Mouse (Mus musculus) lung, embryonic 14.5 days (tissue): Measurements from ENCODE around the gene Klhl29. TPM values are rescaled to one million over a fixed set of nuclear protein-coding genes. Genes with fewer than 3 reads are reported as not detected.

Source experiments
- ATAC-seq: fragments of 200-750 bp; cut with Nextera tagmentation; 2 replicates; pipeline ENCODE4 v1.8.0; 2017; ENCODE audit warnings: mild to moderate bottlenecking, moderate TSS enrichment, moderate library complexity; ENCODE audit not compliant: insufficient read depth
- DNase-seq: peaks from one replicate; pipeline ENCODE4 v3.0.0-alpha.2; 2015
- H3K27ac ChIP-seq: fragments of 300-500 bp; sonication (generic); 2 replicates; pipeline ENCODE4 v1.5.1; 2014; ENCODE audit warnings: low read depth, mild to moderate bottlenecking, moderate library complexity
- H3K27me3 ChIP-seq: fragments of 300-500 bp; sonication (generic); 2 replicates; pipeline ENCODE4 v1.6.1; 2014; ENCODE audit warnings: low read length, control low read depth; ENCODE audit not compliant: insufficient read depth
- H3K36me3 ChIP-seq: fragments of 300-500 bp; sonication (generic); 2 replicates; pipeline ENCODE4 v1.6.1; 2014; ENCODE audit warnings: control low read depth; ENCODE audit not compliant: insufficient read depth
- H3K4me1 ChIP-seq: fragments of 300-500 bp; sonication (generic); 2 replicates; pipeline ENCODE4 v1.6.1; 2014; ENCODE audit warnings: antibody characterized with exemption, control low read depth; ENCODE audit not compliant: insufficient read depth
- H3K4me2 ChIP-seq: fragments of 300-500 bp; sonication (generic); 2 replicates; pipeline ENCODE4 v1.6.1; 2014; ENCODE audit warnings: mild to moderate bottlenecking
- H3K4me3 ChIP-seq: fragments of 300-500 bp; sonication (generic); 2 replicates; pipeline ENCODE4 v1.5.1; 2014; ENCODE audit warnings: low read depth, low read length
- H3K9ac ChIP-seq: fragments of 300-500 bp; sonication (generic); 2 replicates; pipeline ENCODE4 v1.6.1; 2014
- H3K9me3 ChIP-seq: fragments of 300-500 bp; sonication (generic); 2 replicates; pipeline ENCODE4 v1.6.1; 2016; ENCODE audit warnings: low read depth, low read length, control low read depth
- CTCF ChIP-seq: IDR thresholded peaks from 2 replicates; pipeline ENCODE4 v1.5.1; 2016; ENCODE audit warnings: antibody characterized with exemption, low read depth
- WGBS: fragments of 180-500 bp; shearing (Covaris S2); extraction: QIAGEN DNeasy Blood & Tissue Kit; methylation state at CpG from one replicate; pipeline ENCODE4 v1.1.7; 2014; 5-methylcytosine and 5-hydroxymethylcytosine counted together
- polyA plus RNA-seq: library from polyadenylated mRNA; unstranded; fragments of >200 nt; fragmentation: Nextera tagmentation; extraction: Ambion mirVana; gene quantifications from 2 replicates; pipeline ENCODE4 v1.2.1, GENCODE M21; 2014

Klhl29 gene
- polyA plus RNA-seq, 1 experiment from 2014 or later: 1.2 TPM

GRCm38 (mm10) chr12:5279873-5280272 lies 95.6 kb downstream of the Klhl29 start:
- H3K4me1 ChIP-seq: peaks cover 16% of the 10 kb centered on the region
- peak; percentile 37 for DNase-seq
- no peaks in the 10 kb centered on the region for H3K36me3 ChIP-seq
- ATAC-seq: no peak
- 29% methylated on average over 1 of the region's 1 CpGs for WGBS
- TF ChIP-seq CTCF: no peak
- no peaks in the 10 kb centered on the region for H3K27me3 ChIP-seq
- H3K4me2 ChIP-seq: no peak overlapping the region
- no peak overlapping the region for H3K27ac ChIP-seq
- H3K4me3 ChIP-seq: no peak overlapping the region
- H3K9me3 ChIP-seq: no peaks in the 10 kb centered on the region
- no peak overlapping the region for H3K9ac ChIP-seq

GRCm38 (mm10) chr12:5277028-5277427 lies 98.5 kb downstream of the Klhl29 start:
- 0 out of 2 replicates have a peak overlapping the region, but pooled peaks have one; percentile 4 for H3K4me2 ChIP-seq
- TF ChIP-seq CTCF: no peak
- peak overlapping the region; percentile 70; the same call in 1 of the 2 replicates for H3K27ac ChIP-seq
- WGBS: 41% methylated on average over 9 of the region's 9 CpGs
- no peaks in the 10 kb centered on the region for H3K9me3 ChIP-seq
- peaks cover 29% of the 10 kb centered on the region for H3K4me1 ChIP-seq
- peak; percentile 42 for ATAC-seq
- H3K36me3 ChIP-seq: no peaks in the 10 kb centered on the region
- no peaks in the 10 kb centered on the region for H3K27me3 ChIP-seq
- no peak overlapping the region for H3K4me3 ChIP-seq
- no peak overlapping the region for H3K9ac ChIP-seq
- DNase-seq: peak; percentile 82

- Histone ChIP-seq H3K27me3 (no peaks in the 10 kb centered on the region), H3K4me2 (no peak overlapping the region), H3K9me3 (no peaks in the 10 kb centered on the region), H3K36me3 (no peaks in the 10 kb centered on the region), H3K4me3 (no peak overlapping the region), H3K4me1 (peaks cover 29% of the 10 kb centered on the region), H3K27ac (peak overlapping the region; percentile 58; the same call in 1 of the 2 replicates), H3K9ac (no peak overlapping the region)
- peak; percentile 21; the same call in 1 of the 2 replicates for TF ChIP-seq CTCF
- peak; percentile 91 for ATAC-seq
- 34% methylated on average over 6 of the region's 6 CpGs for WGBS
- peak; percentile 96 for DNase-seq
These were observed 100.0 kb downstream of the Klhl29 start for GRCm38 (mm10) chr12:5275507-5275936.

GRCm38 (mm10) chr12:5274519-5274944 lies 101.0 kb downstream of the Klhl29 start:
- 50% methylated on average over 8 of the region's 8 CpGs for WGBS
- DNase-seq: peak; percentile 15

GRCm38 (mm10) chr12:5273316-5274047 lies 102.0 kb downstream of the Klhl29 start:
- H3K4me2 ChIP-seq: no peak overlapping the region
- ATAC-seq (no peak), DNase-seq (peak; percentile 77)
- no peak for TF ChIP-seq CTCF
- peaks cover 29% of the 10 kb centered on the region for H3K4me1 ChIP-seq
- H3K4me3 ChIP-seq: no peak overlapping the region
- no peak overlapping the region for H3K9ac ChIP-seq
- no peaks in the 10 kb centered on the region for H3K36me3 ChIP-seq
- 61% methylated on average over 4 of the region's 4 CpGs for WGBS
- no peaks in the 10 kb centered on the region for H3K9me3 ChIP-seq
- no peaks in the 10 kb centered on the region for H3K27me3 ChIP-seq
- no peak overlapping the region for H3K27ac ChIP-seq

More at GRCm38 (mm10) chr12:5274519-5274944, 101.0 kb downstream of the Klhl29 start:
- Histone ChIP-seq H3K9ac (no peak overlapping the region), H3K9me3 (no peaks in the 10 kb centered on the region), H3K4me3 (no peak overlapping the region), H3K36me3 (no peaks in the 10 kb centered on the region), H3K27ac (peak overlapping the region; percentile 58; the same call in 1 of the 2 replicates), H3K4me1 (peaks cover 29% of the 10 kb centered on the region), H3K4me2 (no peak overlapping the region), H3K27me3 (no peaks in the 10 kb centered on the region)
- no peak for ATAC-seq
- no peak for TF ChIP-seq CTCF

- ATAC-seq (no peak), DNase-seq (no peak)
- Histone ChIP-seq H3K4me1 (peaks cover 19% of the 10 kb centered on the region), H3K27me3 (no peaks in the 10 kb centered on the region), H3K36me3 (no peaks in the 10 kb centered on the region), H3K27ac (no peak overlapping the region), H3K4me2 (no peak overlapping the region), H3K9me3 (no peaks in the 10 kb centered on the region), H3K4me3 (no peak overlapping the region), H3K9ac (no peak overlapping the region)
- WGBS: 76% methylated on average over 3 of the region's 3 CpGs
- TF ChIP-seq CTCF: no peak
These were observed 105.0 kb downstream of the Klhl29 start for GRCm38 (mm10) chr12:5270527-5270926.

GRCm38 (mm10) chr12:5269936-5270335 lies 105.5 kb downstream of the Klhl29 start:
- H3K36me3 ChIP-seq: no peaks in the 10 kb centered on the region
- H3K27me3 ChIP-seq: no peaks in the 10 kb centered on the region
- H3K4me3 ChIP-seq: no peak overlapping the region
- no peak for TF ChIP-seq CTCF
- 48% methylated on average over 9 of the region's 9 CpGs for WGBS
- peaks cover 14% of the 10 kb centered on the region for H3K4me1 ChIP-seq
- no peak overlapping the region for H3K27ac ChIP-seq
- H3K9me3 ChIP-seq: no peaks in the 10 kb centered on the region
- ATAC-seq (no peak), DNase-seq (no peak)
- no peak overlapping the region for H3K4me2 ChIP-seq
- H3K9ac ChIP-seq: no peak overlapping the region
